Mouse (Mus musculus) midbrain, embryonic 15.5 days (tissue): ENCODE results near the gene Efhc1. TPM values are rescaled to one million over a fixed set of nuclear protein-coding genes. Genes with fewer than 3 reads are reported as not detected.

Source experiments
- ATAC-seq: fragments of 200-750 bp; cut with Nextera tagmentation; replicated peaks from 2 replicates; pipeline ENCODE4 v1.8.0; 2017; ENCODE audit warnings: moderate TSS enrichment
- H3K27ac ChIP-seq: fragments of 300-500 bp; sonication (generic); 2 replicates; pipeline ENCODE4 v1.5.1; 2015; ENCODE audit warnings: mild to moderate bottlenecking, inconsistent platforms
- H3K27me3 ChIP-seq: fragments of 300-500 bp; sonication (generic); replicated peaks from 2 replicates; pipeline ENCODE4 v1.6.1; 2015; ENCODE audit warnings: inconsistent platforms
- H3K36me3 ChIP-seq: fragments of 300-500 bp; sonication (generic); replicated peaks from 2 replicates; pipeline ENCODE4 v1.6.1; 2015; ENCODE audit warnings: inconsistent platforms
- H3K4me1 ChIP-seq: fragments of 300-500 bp; sonication (generic); 2 replicates; pipeline ENCODE4 v1.6.1; 2015; ENCODE audit warnings: inconsistent platforms
- H3K4me2 ChIP-seq: fragments of 300-500 bp; sonication (generic); 2 replicates; pipeline ENCODE4 v1.6.1; 2015; ENCODE audit warnings: inconsistent platforms, mild to moderate bottlenecking, moderate library complexity
- H3K4me3 ChIP-seq: fragments of 300-500 bp; sonication (generic); 2 replicates; pipeline ENCODE4 v1.5.1; 2015; ENCODE audit warnings: mild to moderate bottlenecking, inconsistent platforms
- H3K9ac ChIP-seq: fragments of 300-500 bp; sonication (generic); 2 replicates; pipeline ENCODE4 v1.6.1; 2015; ENCODE audit warnings: mild to moderate bottlenecking, inconsistent platforms
- H3K9me3 ChIP-seq: fragments of 300-500 bp; sonication (generic); 2 replicates; pipeline ENCODE4 v1.6.1; 2016; ENCODE audit warnings: inconsistent platforms
- WGBS: fragments of 180-500 bp; shearing (Covaris S2); methylation state at CpG from one replicate; pipeline ENCODE4 v1.1.7; 2015; ENCODE audit warnings: mixed read lengths; 5-methylcytosine and 5-hydroxymethylcytosine counted together
- polyA plus RNA-seq: library from polyadenylated mRNA; unstranded; fragments of >200 nt; fragmentation: Nextera tagmentation; extraction: Ambion mirVana; gene quantifications from 2 replicates; pipeline ENCODE4 v1.2.1, GENCODE M21; 2015

Gene Efhc1
- polyA plus RNA-seq, 1 experiment from 2014 or later = 1.8 TPM

- no peaks in the 10 kb centered on the region for H3K27me3 ChIP-seq
- no peak overlapping the region for H3K4me2 ChIP-seq
- H3K27ac ChIP-seq = no peak overlapping the region
- no peaks in the 10 kb centered on the region for H3K36me3 ChIP-seq
- no peak for ATAC-seq
- no peaks in the 10 kb centered on the region for H3K9me3 ChIP-seq
- no peaks in the 10 kb centered on the region for H3K4me1 ChIP-seq
- 61% methylated on average over 7 of the region's 7 CpGs for WGBS
- no peak overlapping the region for H3K9ac ChIP-seq
- H3K4me3 ChIP-seq = no peak overlapping the region
These were observed 44.0 kb downstream of the Efhc1 start for GRCm38 (mm10) chr1:20995331-20995986.

GRCm38 (mm10) chr1:20996603-20997327, 45.3 kb downstream of the Efhc1 start:
- ATAC-seq = 0 out of 2 replicates have a peak, but pooled peaks have one; percentile 24
- Histone ChIP-seq H3K36me3 (no peaks in the 10 kb centered on the region), H3K27ac (no peak overlapping the region), H3K4me1 (no peaks in the 10 kb centered on the region), H3K4me3 (no peak overlapping the region), H3K9ac (no peak overlapping the region), H3K4me2 (no peak overlapping the region), H3K27me3 (no peaks in the 10 kb centered on the region), H3K9me3 (no peaks in the 10 kb centered on the region)
- WGBS = 54% methylated on average over 17 of the region's 17 CpGs

- Histone ChIP-seq H3K27ac (no peak overlapping the region), H3K27me3 (no peaks in the 10 kb centered on the region), H3K4me3 (no peak overlapping the region), H3K9me3 (no peaks in the 10 kb centered on the region), H3K36me3 (no peaks in the 10 kb centered on the region), H3K9ac (no peak overlapping the region), H3K4me1 (no peaks in the 10 kb centered on the region), H3K4me2 (no peak overlapping the region)
- 0 out of 2 replicates have a peak, but pooled peaks have one; percentile 31 for ATAC-seq
- WGBS = 75% methylated on average over 2 of the region's 2 CpGs
These were observed 45.9 kb downstream of the Efhc1 start for GRCm38 (mm10) chr1:20997328-20997689.

- 48% methylated on average over 13 of the region's 13 CpGs for WGBS
- Histone ChIP-seq H3K27ac (no peak overlapping the region), H3K4me1 (no peaks in the 10 kb centered on the region)
These were observed 46.5 kb downstream of the Efhc1 start for GRCm38 (mm10) chr1:20997881-20998389.

GRCm38 (mm10) chr1:21002246-21003142, 51.1 kb downstream of the Efhc1 start:
- H3K4me2 ChIP-seq = no peak overlapping the region
- no peaks in the 10 kb centered on the region for H3K9me3 ChIP-seq
- no peak overlapping the region for H3K27ac ChIP-seq
- ATAC-seq = peak; percentile 51; the same call in 1 of the 2 replicates
- WGBS = 90% methylated on average over 14 of the region's 14 CpGs
- H3K36me3 ChIP-seq = no peaks in the 10 kb centered on the region
- no peak overlapping the region for H3K9ac ChIP-seq
- no peak overlapping the region for H3K4me3 ChIP-seq
- no peaks in the 10 kb centered on the region for H3K27me3 ChIP-seq
- H3K4me1 ChIP-seq = no peaks in the 10 kb centered on the region

More at GRCm38 (mm10) chr1:20997881-20998389, 46.5 kb downstream of the Efhc1 start:
- Histone ChIP-seq H3K4me2 (no peak overlapping the region), H3K36me3 (no peaks in the 10 kb centered on the region), H3K27me3 (no peaks in the 10 kb centered on the region), H3K4me3 (no peak overlapping the region), H3K9ac (no peak overlapping the region), H3K9me3 (no peaks in the 10 kb centered on the region)
- ATAC-seq = no peak

GRCm38 (mm10) chr1:21004596-21004995, 53.2 kb downstream of the Efhc1 start:
- Histone ChIP-seq H3K27me3 (no peaks in the 10 kb centered on the region), H3K27ac (no peak overlapping the region), H3K4me2 (no peak overlapping the region), H3K36me3 (no peaks in the 10 kb centered on the region), H3K9me3 (no peaks in the 10 kb centered on the region), H3K9ac (no peak overlapping the region), H3K4me1 (no peaks in the 10 kb centered on the region), H3K4me3 (no peak overlapping the region)
- 89% methylated on average over 8 of the region's 8 CpGs for WGBS
- no peak for ATAC-seq

GRCm38 (mm10) chr1:21006775-21007174, 55.3 kb downstream of the Efhc1 start:
- H3K9me3 ChIP-seq = no peaks in the 10 kb centered on the region
- H3K36me3 ChIP-seq = no peaks in the 10 kb centered on the region
- no peak overlapping the region for H3K4me2 ChIP-seq
- no peaks in the 10 kb centered on the region for H3K4me1 ChIP-seq
- H3K27me3 ChIP-seq = no peaks in the 10 kb centered on the region
- H3K27ac ChIP-seq = no peak overlapping the region
- WGBS = 86% methylated on average over 5 of the region's 5 CpGs
- H3K9ac ChIP-seq = no peak overlapping the region
- H3K4me3 ChIP-seq = no peak overlapping the region
- ATAC-seq = no peak

- Histone ChIP-seq H3K9me3 (no peaks in the 10 kb centered on the region), H3K9ac (no peak overlapping the region), H3K27me3 (no peaks in the 10 kb centered on the region), H3K36me3 (no peaks in the 10 kb centered on the region), H3K4me1 (no peaks in the 10 kb centered on the region), H3K4me3 (no peak overlapping the region), H3K4me2 (no peak overlapping the region), H3K27ac (no peak overlapping the region)
- 80% methylated on average over 7 of the region's 7 CpGs for WGBS
- no peak for ATAC-seq
These were observed 56.7 kb downstream of the Efhc1 start for GRCm38 (mm10) chr1:21007941-21008701.

GRCm38 (mm10) chr1:21008891-21009290, 57.5 kb downstream of the Efhc1 start:
- Histone ChIP-seq H3K4me1 (no peaks in the 10 kb centered on the region), H3K4me3 (no peak overlapping the region), H3K36me3 (no peaks in the 10 kb centered on the region), H3K9ac (no peak overlapping the region), H3K27me3 (no peaks in the 10 kb centered on the region), H3K9me3 (no peaks in the 10 kb centered on the region), H3K27ac (no peak overlapping the region), H3K4me2 (no peak overlapping the region)
- 81% methylated on average over 4 of the region's 4 CpGs for WGBS
- ATAC-seq = no peak

- ATAC-seq = no peak
- Histone ChIP-seq H3K9me3 (no peaks in the 10 kb centered on the region), H3K9ac (no peak overlapping the region), H3K27me3 (no peaks in the 10 kb centered on the region), H3K4me3 (no peak overlapping the region), H3K27ac (no peak overlapping the region), H3K4me1 (no peaks in the 10 kb centered on the region), H3K4me2 (no peak overlapping the region), H3K36me3 (no peaks in the 10 kb centered on the region)
- WGBS = 89% methylated on average over 6 of the region's 6 CpGs
These were observed 58.9 kb downstream of the Efhc1 start for GRCm38 (mm10) chr1:21010282-21010800.

- 79% methylated on average over 8 of the region's 8 CpGs for WGBS
- no peak for ATAC-seq
- no peaks in the 10 kb centered on the region for H3K36me3 ChIP-seq
These were observed 63.0 kb downstream of the Efhc1 start for GRCm38 (mm10) chr1:21014463-21014862.

More at GRCm38 (mm10) chr1:21014463-21014862, 63.0 kb downstream of the Efhc1 start:
- Histone ChIP-seq H3K4me2 (no peak overlapping the region), H3K9ac (no peak overlapping the region), H3K9me3 (no peaks in the 10 kb centered on the region), H3K4me1 (no peaks in the 10 kb centered on the region), H3K4me3 (no peak overlapping the region), H3K27ac (no peak overlapping the region), H3K27me3 (no peaks in the 10 kb centered on the region)
